Mouse (Mus musculus): Measurements from ENCODE around the gene Zdhhc12. TPM values are rescaled to one million over a fixed set of nuclear protein-coding genes. Genes with fewer than 3 reads are reported as not detected.

The Zdhhc12 gene
- polyA plus RNA-seq, 1 experiment from 2014 or later: 29.6 TPM

DNA sequence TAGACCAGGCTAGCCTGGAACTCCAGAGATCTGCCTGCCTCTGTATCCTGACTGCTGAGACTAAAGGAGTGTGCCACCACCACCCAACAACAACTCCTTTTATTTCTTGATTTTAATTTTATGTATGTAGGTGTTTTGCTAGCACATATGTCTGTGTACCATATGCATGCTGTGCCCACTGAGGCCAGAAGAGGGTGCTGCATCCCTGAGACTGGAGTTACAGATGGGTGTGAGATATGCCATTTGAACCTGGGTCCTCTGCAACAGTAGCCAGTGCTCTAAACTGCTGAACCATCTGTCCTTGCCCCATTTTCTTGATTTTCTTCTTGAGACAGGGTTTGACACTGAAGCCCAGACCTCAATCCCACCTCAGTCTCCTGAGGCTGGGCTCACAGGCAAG, 12.9 kb upstream of the Zdhhc12 start:
- no peak for DNase-seq (ENCODE audit: low read depth, low spot score)
- CTCF ChIA-PET: interaction anchor here (0.8 to 1.7 kb wide), 3 partner anchors 13 to 56 kb away, joined by 3 to 9 read pairs (median 4); no protein-coding TSS in a partner anchor
- no peak for TF ChIP-seq CTCF (IDR thresholded peaks at IDR 0.05)
- in situ Hi-C loops (cut with MboI; ENCODE audit: low pct_unique_long_range_greater_than_20kb): no loop called here
- no peak for ATAC-seq
- no peaks in the 10 kb centered on the region for H3K27me3 ChIP-seq
- POLR2A ChIA-PET: no interaction called here

DNA sequence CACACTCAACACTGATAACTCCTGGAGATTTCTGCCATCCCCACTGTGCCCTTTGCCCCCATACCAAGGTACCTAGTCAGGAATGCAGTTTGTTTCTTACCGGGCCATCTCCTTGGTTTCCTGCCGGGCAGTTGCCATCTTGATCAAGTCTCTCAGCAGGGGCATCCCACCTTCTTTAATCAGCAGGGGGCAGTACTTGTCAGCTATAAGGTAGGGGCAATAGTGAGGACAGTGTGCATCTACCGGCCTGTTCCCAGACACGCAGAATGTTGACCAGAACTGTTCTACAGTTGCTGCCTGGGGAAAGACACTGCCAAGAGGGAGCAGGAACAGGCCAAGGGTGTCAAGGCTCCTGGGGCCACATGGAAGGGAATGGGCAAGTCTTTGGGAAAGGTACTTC, 6.8 kb upstream of the Zdhhc12 start:
- TF ChIP-seq CTCF (IDR thresholded peaks at IDR 0.05): no peak
- in situ Hi-C loops (cut with MboI; ENCODE audit: low pct_unique_long_range_greater_than_20kb): no loop called here
- ChIA-PET CTCF (no interaction called here), POLR2A (no interaction called here)
- DNase-seq (ENCODE audit: low read depth, low spot score): no peak
- H3K27me3 ChIP-seq: no peaks in the 10 kb centered on the region
- no peak for ATAC-seq

DNA sequence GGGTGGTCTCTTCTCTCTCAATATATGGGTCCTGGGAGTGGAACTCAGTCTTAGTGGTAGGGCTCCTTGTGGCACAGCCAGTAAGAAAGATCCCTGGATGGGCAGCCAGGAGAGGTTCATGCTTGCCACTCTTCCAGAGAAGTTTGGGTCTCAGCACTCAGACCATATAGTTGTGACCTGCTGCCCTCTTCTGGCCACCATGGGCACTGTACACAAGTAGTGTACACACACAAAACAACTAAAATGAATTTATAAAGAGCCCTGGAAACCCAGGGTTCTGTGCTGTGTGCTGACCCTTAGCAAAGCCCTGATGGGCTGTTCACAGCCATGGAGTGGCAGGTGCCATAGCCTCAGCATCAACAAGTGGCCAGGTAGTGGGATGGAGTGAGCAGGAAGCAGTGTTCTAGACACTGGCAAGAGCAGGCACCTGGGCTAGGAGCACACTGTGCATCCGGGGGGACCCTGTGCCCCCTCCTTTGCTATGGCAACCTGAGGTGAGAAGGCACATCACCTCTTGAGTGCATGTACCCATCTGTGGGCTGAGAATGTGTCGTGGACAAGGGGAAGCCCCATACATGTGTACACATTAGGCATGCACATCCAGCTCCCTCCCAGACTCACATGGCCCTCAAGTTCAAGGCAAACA, 2.6 kb upstream of the Zdhhc12 start:
- POLR2A ChIA-PET: no interaction called here
- DNase-seq (ENCODE audit: low read depth, low spot score): no peak
- H3K27me3 ChIP-seq: no peaks in the 10 kb centered on the region
- CTCF ChIA-PET: no interaction called here
- ATAC-seq: no peak
- no peak for TF ChIP-seq CTCF (IDR thresholded peaks at IDR 0.05)
- in situ Hi-C loops (cut with MboI; ENCODE audit: low pct_unique_long_range_greater_than_20kb): loop anchor here (5.0 kb wide), 1 partner anchor 49 kb away; the partner anchor contains the start of gene Wdr34

DNA sequence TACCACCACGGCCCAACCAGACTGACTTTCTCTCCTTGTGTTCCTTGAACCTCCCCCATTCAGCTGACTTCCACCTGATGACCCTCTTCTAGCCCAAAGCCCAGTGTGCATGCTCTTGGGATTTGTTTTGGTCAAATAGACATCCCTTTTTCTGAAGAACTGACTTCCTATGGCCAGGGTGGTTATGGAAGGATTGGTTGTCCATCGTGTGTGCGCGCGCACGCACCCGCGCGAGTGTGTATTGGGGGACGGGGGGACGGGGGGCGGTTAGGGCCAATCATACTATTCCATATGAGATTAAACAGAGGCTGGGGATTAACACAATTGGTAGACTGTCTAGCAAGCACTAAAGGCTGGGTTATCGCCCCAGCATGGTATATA, 750 bp upstream of the Zdhhc12 start:
- no peak for TF ChIP-seq CTCF (IDR thresholded peaks at IDR 0.05)
- H3K27me3 ChIP-seq: no peaks in the 10 kb centered on the region
- POLR2A ChIA-PET: interaction anchor here (1.5 kb wide), 1 partner anchor 52 kb away, joined by 4 read pairs; no protein-coding TSS in a partner anchor
- in situ Hi-C loops (cut with MboI; ENCODE audit: low pct_unique_long_range_greater_than_20kb): no loop called here
- no peak for ATAC-seq
- no peak for DNase-seq (ENCODE audit: low read depth, low spot score)
- CTCF ChIA-PET: interaction anchor here (1.2 kb wide), 1 partner anchor 17 kb away, joined by 3 read pairs; the partner anchor contains the start of gene Pkn3

DNA sequence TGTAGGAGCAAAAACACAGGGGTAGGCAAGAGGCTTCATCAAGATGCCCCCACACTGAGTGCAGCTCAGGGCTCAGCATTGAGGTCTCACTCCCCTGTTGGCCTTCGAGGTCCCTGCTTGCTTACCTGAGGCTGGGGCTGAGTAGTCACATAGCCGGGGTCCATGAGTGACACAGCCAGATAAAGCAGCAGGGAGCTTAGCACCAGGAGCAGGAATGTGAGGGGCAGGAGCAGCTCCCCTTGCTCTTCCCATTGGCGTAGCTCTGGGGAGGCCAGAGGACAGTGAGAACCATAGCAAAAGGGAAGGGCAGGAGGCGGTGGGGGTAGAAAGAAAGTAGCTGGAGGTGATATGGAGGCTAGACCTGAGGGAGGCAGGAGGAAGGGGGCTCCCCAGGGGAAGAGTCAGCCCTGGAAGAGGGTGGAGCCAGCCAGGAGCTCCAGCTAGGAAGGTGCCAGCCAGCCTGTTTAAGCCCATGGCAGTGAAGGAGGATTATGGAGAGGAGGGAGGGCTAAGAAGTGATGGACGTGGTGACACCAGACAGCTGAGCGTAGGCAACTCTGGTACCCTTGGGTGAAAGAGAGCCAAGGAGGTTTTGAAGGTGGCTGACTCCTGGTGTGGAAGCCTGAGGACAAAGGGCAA, 1.0 kb downstream of the Zdhhc12 start:
- H3K27me3 ChIP-seq: no peaks in the 10 kb centered on the region
- TF ChIP-seq CTCF (IDR thresholded peaks at IDR 0.05): no peak
- no peak for DNase-seq (ENCODE audit: low read depth, low spot score)
- no peak for ATAC-seq
- ChIA-PET CTCF (interaction anchor here (0.8 kb wide), 1 partner anchor 14 kb away, joined by 3 read pairs; no protein-coding TSS in a partner anchor), POLR2A (interaction anchor here (0.9 kb wide), 1 partner anchor 11 kb away, joined by 3 read pairs; no protein-coding TSS in a partner anchor)
- in situ Hi-C loops (cut with MboI; ENCODE audit: low pct_unique_long_range_greater_than_20kb): no loop called here

DNA sequence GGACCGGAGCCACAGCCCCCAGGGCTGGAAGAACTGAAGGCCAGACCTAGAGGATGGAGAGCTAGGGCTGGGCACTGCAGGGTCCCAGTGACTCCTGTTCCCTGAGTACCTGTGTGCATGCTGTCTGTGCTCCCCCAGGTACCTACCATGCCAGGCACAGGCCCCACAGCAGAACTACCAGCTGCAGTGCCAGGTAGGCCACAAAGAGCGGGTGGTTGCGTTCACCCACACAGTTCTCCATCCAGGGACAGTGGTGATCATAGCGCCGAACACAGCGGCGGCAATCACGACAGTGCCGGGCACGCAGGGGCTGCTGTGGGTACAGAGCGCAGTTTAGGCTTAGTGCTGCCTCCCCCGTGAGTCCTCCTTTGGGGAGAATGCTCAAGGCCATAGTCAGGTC, 1.9 kb downstream of the Zdhhc12 start:
- CTCF ChIA-PET: no interaction called here
- no peak for TF ChIP-seq CTCF (IDR thresholded peaks at IDR 0.05)
- DNase-seq (ENCODE audit: low read depth, low spot score): no peak
- no peaks in the 10 kb centered on the region for H3K27me3 ChIP-seq
- in situ Hi-C loops (cut with MboI; ENCODE audit: low pct_unique_long_range_greater_than_20kb): no loop called here
- POLR2A ChIA-PET: no interaction called here
- no peak for ATAC-seq

DNA sequence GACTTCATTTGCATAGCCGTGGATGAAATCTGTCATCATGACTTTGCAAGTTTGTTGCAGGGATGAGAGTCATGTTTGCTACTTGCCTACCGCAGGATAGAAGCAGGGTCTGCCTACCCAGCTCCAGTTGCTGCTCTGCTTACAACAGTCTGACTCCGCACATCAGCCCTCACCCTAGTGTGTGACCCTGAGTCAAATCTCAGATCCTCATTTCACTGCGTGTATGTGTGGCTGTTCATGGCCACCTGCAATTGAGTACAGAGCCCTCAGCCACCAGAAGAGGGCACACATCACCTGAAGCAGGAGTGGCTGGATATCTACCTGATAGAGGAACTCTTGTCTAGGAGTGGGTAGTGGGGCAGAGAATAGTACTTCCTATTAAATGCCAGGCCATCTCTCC, 6.1 kb downstream of the Zdhhc12 start:
- ChIA-PET CTCF (interaction anchor here (1.5 kb wide), 1 partner anchor 10 kb away, joined by 5 read pairs; no protein-coding TSS in a partner anchor), POLR2A (no interaction called here)
- TF ChIP-seq CTCF (IDR thresholded peaks at IDR 0.05): no peak
- DNase-seq (ENCODE audit: low read depth, low spot score) (no peak), ATAC-seq (no peak)
- in situ Hi-C loops (cut with MboI; ENCODE audit: low pct_unique_long_range_greater_than_20kb): no loop called here
- H3K27me3 ChIP-seq: no peaks in the 10 kb centered on the region

DNA sequence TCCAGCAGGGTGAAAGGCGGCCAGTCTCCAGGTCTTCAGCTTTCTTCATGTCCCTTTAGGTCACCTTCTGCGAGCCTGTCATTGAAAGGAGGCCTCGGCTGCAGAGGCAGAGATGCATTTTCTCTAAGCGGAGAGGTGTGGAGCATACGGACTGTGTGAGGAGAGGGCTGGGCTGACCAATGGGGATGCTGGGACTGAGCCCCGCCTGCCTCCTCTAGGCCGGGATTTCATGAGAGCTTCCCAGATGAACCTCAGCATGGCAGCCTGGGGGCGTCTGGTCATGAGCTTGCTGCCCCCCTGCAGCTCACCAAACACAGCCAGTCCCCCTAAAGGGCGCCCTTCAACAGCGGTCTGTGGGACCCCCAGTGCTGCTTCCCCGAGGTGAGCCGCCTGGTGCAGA, 8.8 kb downstream of the Zdhhc12 start:
- CTCF ChIA-PET: no interaction called here
- DNase-seq (ENCODE audit: low read depth, low spot score) (no peak), ATAC-seq (no peak)
- in situ Hi-C loops (cut with MboI; ENCODE audit: low pct_unique_long_range_greater_than_20kb): no loop called here
- no peaks in the 10 kb centered on the region for H3K27me3 ChIP-seq
- TF ChIP-seq CTCF (IDR thresholded peaks at IDR 0.05): no peak
- POLR2A ChIA-PET: no interaction called here

DNA sequence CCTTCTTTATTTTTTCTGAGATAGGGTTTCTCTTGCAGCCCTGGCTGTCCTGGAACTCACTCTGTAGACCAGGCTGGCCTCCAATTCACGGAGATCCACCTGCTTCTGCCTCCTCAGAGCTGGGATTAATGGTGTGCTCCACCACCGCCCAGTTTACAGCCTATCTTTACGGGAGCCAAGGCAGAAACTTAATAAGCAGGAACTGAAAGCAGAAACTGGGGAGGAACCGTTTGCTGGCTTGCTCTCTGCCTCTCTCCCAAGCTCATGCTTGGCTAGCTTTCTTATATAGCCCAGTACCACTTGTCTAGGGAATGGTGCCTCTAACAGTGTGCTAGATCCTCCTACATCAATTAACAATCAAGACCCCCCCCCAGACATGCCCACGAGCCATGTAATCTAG, 9.3 kb downstream of the Zdhhc12 start:
- H3K27me3 ChIP-seq: no peaks in the 10 kb centered on the region
- ATAC-seq (no peak), DNase-seq (ENCODE audit: low read depth, low spot score) (no peak)
- TF ChIP-seq CTCF (IDR thresholded peaks at IDR 0.05): no peak
- ChIA-PET POLR2A (no interaction called here), CTCF (no interaction called here)
- in situ Hi-C loops (cut with MboI; ENCODE audit: low pct_unique_long_range_greater_than_20kb): no loop called here

DNA sequence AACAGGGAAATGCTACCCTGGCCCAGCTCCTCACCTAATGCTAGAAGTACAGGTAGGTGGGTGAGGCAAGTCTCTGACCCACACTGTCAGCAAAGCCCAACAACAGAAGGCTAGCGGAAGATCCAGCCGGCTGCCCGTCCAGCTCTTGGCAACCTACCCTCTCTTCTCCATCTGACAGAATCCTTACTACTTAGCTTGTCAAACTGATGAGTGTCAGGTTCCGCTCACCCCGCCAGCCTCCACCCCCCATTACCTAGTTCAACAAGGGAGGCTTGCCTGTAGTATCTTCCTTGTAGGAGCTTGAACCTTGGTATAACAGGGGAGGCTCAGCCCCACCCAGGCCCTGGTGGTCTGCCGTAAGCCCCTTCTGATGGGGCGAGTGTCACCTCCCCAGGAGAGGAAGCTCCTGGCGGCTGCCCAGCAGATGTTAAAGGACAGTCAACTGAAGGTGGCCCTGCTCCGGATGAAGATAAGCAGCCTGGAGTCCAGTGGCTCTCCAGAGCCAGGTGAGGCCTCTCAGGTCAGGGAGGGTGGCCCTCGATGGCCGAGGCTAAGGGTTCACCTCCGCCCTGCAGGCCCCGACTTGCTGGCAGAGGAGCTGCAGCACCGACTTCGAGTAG, 13.2 kb downstream of the Zdhhc12 start:
- in situ Hi-C loops (cut with MboI; ENCODE audit: low pct_unique_long_range_greater_than_20kb): no loop called here
- ATAC-seq: no peak
- CTCF ChIA-PET: interaction anchor here (1.3 kb wide), 1 partner anchor 9 kb away, joined by 3 read pairs; no protein-coding TSS in a partner anchor

DNA sequence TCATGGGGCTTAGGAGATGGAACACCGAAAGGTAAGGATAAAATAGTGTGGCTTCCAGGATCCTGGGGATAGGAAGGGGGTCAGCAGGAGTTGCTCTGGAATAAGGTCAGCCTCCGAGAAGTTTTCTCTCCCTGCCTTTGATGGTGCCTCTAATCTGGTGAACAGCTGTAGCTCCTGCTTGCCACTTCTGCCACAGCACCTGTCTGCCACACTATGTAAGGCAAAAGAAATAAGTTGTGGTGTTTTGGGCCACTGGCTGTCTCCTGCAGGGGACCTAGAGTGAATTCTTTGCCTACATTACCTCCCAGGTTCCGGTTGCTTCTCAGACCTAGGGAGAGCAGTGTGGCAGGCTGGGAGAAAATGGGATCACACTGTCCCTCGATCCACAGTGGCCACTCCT, 14.7 kb downstream of the Zdhhc12 start:
- H3K27me3 ChIP-seq: no peaks in the 10 kb centered on the region
- no peak for ATAC-seq
- no peak for DNase-seq (ENCODE audit: low read depth, low spot score)
- POLR2A ChIA-PET: no interaction called here
- in situ Hi-C loops (cut with MboI; ENCODE audit: low pct_unique_long_range_greater_than_20kb): no loop called here
- TF ChIP-seq CTCF (IDR thresholded peaks at IDR 0.05): no peak
- CTCF ChIA-PET: interaction anchor here (1.0 kb wide), 1 partner anchor 14 kb away, joined by 3 read pairs; no protein-coding TSS in a partner anchor

More for the DNA sequence above, 13.2 kb downstream of the Zdhhc12 start:
- TF ChIP-seq CTCF (IDR thresholded peaks at IDR 0.05): no peak
- POLR2A ChIA-PET: interaction anchor here (0.9 kb wide), 1 partner anchor 12 kb away, joined by 3 read pairs; no protein-coding TSS in a partner anchor
- H3K27me3 ChIP-seq: no peaks in the 10 kb centered on the region
- DNase-seq (ENCODE audit: low read depth, low spot score): no peak
